Mouse (Mus musculus) E14TG2a.4 (cell line): ENCODE results near the gene Tns2.

Experiments
- CTCF ChIP-seq: conservative IDR thresholded peaks from 2 replicates; pipeline ENCODE4 v1.5.1; 2014; ENCODE audit warnings: low read length
- NANOG ChIP-seq: IDR thresholded peaks from 2 replicates; pipeline ENCODE4 v1.6.1; 2014; ENCODE audit warnings: borderline replicate concordance, low read length, mixed read lengths
- POU5F1 ChIP-seq: IDR thresholded peaks from 2 replicates; pipeline ENCODE4 v1.6.1; 2014; ENCODE audit warnings: low read length, borderline replicate concordance

DNA sequence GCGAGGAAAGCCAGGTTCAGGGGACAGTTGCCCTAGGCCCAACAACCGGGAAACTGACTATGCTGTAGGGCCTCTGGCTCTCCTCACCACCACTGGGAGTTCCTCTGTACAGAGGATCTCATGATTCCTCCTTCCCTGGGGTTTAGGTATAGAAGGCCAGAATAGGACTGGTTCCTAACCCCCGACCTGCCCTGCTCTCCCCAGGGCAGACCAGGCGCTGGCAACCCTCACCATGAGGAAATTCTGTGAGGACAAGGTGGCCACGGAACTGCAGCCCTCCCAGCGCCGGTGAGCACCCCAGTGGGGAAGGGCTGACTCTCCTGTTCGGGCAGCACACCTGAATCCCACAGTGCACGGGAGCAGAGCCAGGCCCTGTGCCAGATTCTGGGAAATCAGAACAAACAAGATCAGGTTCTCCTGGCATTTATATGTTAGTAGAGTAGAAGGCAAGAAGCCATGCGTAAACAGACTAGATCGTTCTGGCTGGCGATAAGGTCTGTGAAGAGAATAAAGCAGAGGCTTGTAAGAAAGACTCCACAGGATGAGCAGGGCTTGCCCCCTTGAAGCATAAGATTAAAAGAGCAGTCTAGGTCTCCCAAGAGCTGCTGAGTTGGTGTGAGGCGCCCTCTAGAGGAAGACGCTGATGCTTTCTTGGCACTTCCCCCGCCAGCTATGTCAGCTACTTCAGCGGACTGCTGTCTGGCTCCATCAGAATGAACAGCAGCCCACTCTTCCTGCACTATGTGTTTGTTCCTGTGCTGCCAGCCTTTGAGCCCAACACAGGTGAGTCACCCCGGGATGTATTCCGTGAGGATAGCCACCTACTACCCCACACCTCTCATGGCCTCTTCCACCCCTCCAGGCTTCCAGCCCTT, 8.7 kb downstream of the Tns2 start:
- TF ChIP-seq CTCF (peak; percentile 67), POU5F1 (no peak), NANOG (no peak)
